Mouse (Mus musculus): ENCODE results near the gene Dedd. TPM values are rescaled to one million over a fixed set of nuclear protein-coding genes. Genes with fewer than 3 reads are reported as not detected.

Gene Dedd
- polyA plus RNA-seq (2012; rRNA removed; ENCODE audit: low replicate concordance), result 23.2 and 33.7 TPM in 2 replicates

GRCm38 (mm10) chr1:171328839-171329432 is at the start of gene Dedd:
Dedd (plus strand) TSS chr1:171329145.

GRCm38 (mm10) chr1:171280916-171281527 is 47.9 kb upstream of the Dedd start, which contains the start of gene Ppox:
Ppox (minus strand) TSS chr1:171281186.

GRCm38 (mm10) chr1:171287136-171288081 is 41.5 kb upstream of the Dedd start, which contains the start of gene Usp21:
Usp21 (minus strand) TSS chr1:171287991.

GRCm38 (mm10) chr1:171294298-171295062 is 34.5 kb upstream of the Dedd start, which contains the start of gene Ufc1:
Ufc1 (minus strand) TSS chr1:171295024.

GRCm38 (mm10) chr1:171345225-171346094 is 16.5 kb downstream of the Dedd start, which contains the start of the genes Nit1 and Pfdn2:
Nit1 (minus strand) TSS chr1:171345646.
Pfdn2 (plus strand) TSS chr1:171345670.

GRCm38 (mm10) chr1:171360656-171361055 is 31.7 kb downstream of the Dedd start, which contains the start of gene Klhdc9:
Klhdc9 (minus strand) TSS chr1:171360798.

GRCm38 (mm10) chr1:171369845-171370556 is 41.1 kb downstream of the Dedd start, which contains the start of gene Nectin4:
Nectin4 (plus strand) TSS chr1:171370099.

GRCm38 (mm10) chr1:171388376-171389102 is 59.6 kb downstream of the Dedd start, which contains the start of gene Arhgap30:
Arhgap30 (plus strand) TSS chr1:171388954.

Other genes with a start within 250 kb of the Dedd start
- gene Cfap126, start 215.2 kb upstream of the Dedd start, polyA plus RNA-seq (2012; rRNA removed; ENCODE audit: low replicate concordance), result 0.90 and 4.3 TPM in 2 replicates
- gene Sdhc, start 178.5 kb upstream of the Dedd start, polyA plus RNA-seq (2012; rRNA removed; ENCODE audit: low replicate concordance), result 189 and 291 TPM in 2 replicates
- 0.25 and 0.82 TPM in 2 replicates for gene Mpz, start 178.4 kb upstream of the Dedd start, polyA plus RNA-seq (2012; rRNA removed; ENCODE audit: low replicate concordance)
- gene Pcp4l1, start 132.9 kb upstream of the Dedd start, polyA plus RNA-seq (2012; rRNA removed; ENCODE audit: low replicate concordance), result 27.8 and 42.5 TPM in 2 replicates
- gene Nr1i3, start 115.2 kb upstream of the Dedd start, polyA plus RNA-seq (2012; rRNA removed; ENCODE audit: low replicate concordance), result 41.3 and 48.7 TPM in 2 replicates
- 26.9 and 29.4 TPM in 2 replicates for gene Tomm40l, start 106.6 kb upstream of the Dedd start, polyA plus RNA-seq (2012; rRNA removed; ENCODE audit: low replicate concordance)
- 2.0 and 3.7 TPM in 2 replicates for gene Apoa2, start 104.1 kb upstream of the Dedd start, polyA plus RNA-seq (2012; rRNA removed; ENCODE audit: low replicate concordance)
- 24.2 and 71.8 TPM in 2 replicates for gene Fcer1g, start 94.8 kb upstream of the Dedd start, polyA plus RNA-seq (2012; rRNA removed; ENCODE audit: low replicate concordance)
- gene Adamts4, start 78.7 kb upstream of the Dedd start, polyA plus RNA-seq (2012; rRNA removed; ENCODE audit: low replicate concordance), result 1.6 and 1.8 TPM in 2 replicates
- gene Ndufs2, start 77.8 kb upstream of the Dedd start, polyA plus RNA-seq (2012; rRNA removed; ENCODE audit: low replicate concordance), result 127 and 139 TPM in 2 replicates
- 86.3 and 126 TPM in 2 replicates for gene B4galt3, start 58.8 kb upstream of the Dedd start, polyA plus RNA-seq (2012; rRNA removed; ENCODE audit: low replicate concordance)
- 26.6 and 36.8 TPM in 2 replicates for gene Ppox, start 48.0 kb upstream of the Dedd start, polyA plus RNA-seq (2012; rRNA removed; ENCODE audit: low replicate concordance)
- gene Usp21, start 41.2 kb upstream of the Dedd start, polyA plus RNA-seq (2012; rRNA removed; ENCODE audit: low replicate concordance), result 30.2 and 30.4 TPM in 2 replicates
- gene Ufc1, start 34.1 kb upstream of the Dedd start, polyA plus RNA-seq (2012; rRNA removed; ENCODE audit: low replicate concordance), result 10.2 and 10.3 TPM in 2 replicates
- 60.9 and 66.1 TPM in 2 replicates for gene Nit1, start 16.5 kb downstream of the Dedd start, polyA plus RNA-seq (2012; rRNA removed; ENCODE audit: low replicate concordance)
- 1.4 and 1.5 TPM in 2 replicates for gene Pfdn2, start 16.5 kb downstream of the Dedd start, polyA plus RNA-seq (2012; rRNA removed; ENCODE audit: low replicate concordance)
- gene Klhdc9, start 31.7 kb downstream of the Dedd start, polyA plus RNA-seq (2012; rRNA removed; ENCODE audit: low replicate concordance), result 0.37 and 0.47 TPM in 2 replicates
- gene Nectin4, start 41.0 kb downstream of the Dedd start, polyA plus RNA-seq (2012; rRNA removed; ENCODE audit: low replicate concordance), result 0.15 and 1.1 TPM in 2 replicates
- 3.3 and 4.2 TPM in 2 replicates for gene Arhgap30, start 59.8 kb downstream of the Dedd start, polyA plus RNA-seq (2012; rRNA removed; ENCODE audit: low replicate concordance)
- 58.8 and 75.3 TPM in 2 replicates for gene Usf1, start 82.2 kb downstream of the Dedd start, polyA plus RNA-seq (2012; rRNA removed; ENCODE audit: low replicate concordance)
- gene Tstd1, start 89.7 kb downstream of the Dedd start, polyA plus RNA-seq (2012; rRNA removed; ENCODE audit: low replicate concordance), result 97.3 and 129 TPM in 2 replicates
- gene F11r, start 108.4 kb downstream of the Dedd start, polyA plus RNA-seq (2012; rRNA removed; ENCODE audit: low replicate concordance), result 49.6 and 100 TPM in 2 replicates
- 2.1 and 6.4 TPM in 2 replicates for gene Alyref2, start 174.3 kb downstream of the Dedd start, polyA plus RNA-seq (2012; rRNA removed; ENCODE audit: low replicate concordance)
- 328 and 1,186 TPM in 2 replicates for gene Itln1, start 206.1 kb downstream of the Dedd start, polyA plus RNA-seq (2012; rRNA removed; ENCODE audit: low replicate concordance)
- gene Cd244a, start 230.0 kb downstream of the Dedd start, polyA plus RNA-seq (2012; rRNA removed; ENCODE audit: low replicate concordance), result 0.41 and 1.0 TPM in 2 replicates

Data from duodenum, adult 2 months (tissue).